Mouse (Mus musculus) heart, postnatal 0 days (tissue): ENCODE data around the gene Scel. TPM values are rescaled to one million over a fixed set of nuclear protein-coding genes. Genes with fewer than 3 reads are reported as not detected.
A peak's percentile ranks its signal among the peaks of the same experiment; 100 is the strongest.

Experiments
- ATAC-seq: fragments of 200-750 bp; cut with Nextera tagmentation; 2 replicates; pipeline ENCODE4 v1.8.0; 2017; ENCODE audit warnings: low read depth, moderate number of reproducible peaks, moderate library complexity; ENCODE audit not compliant: insufficient read depth
- DNase-seq: peaks from one replicate; pipeline ENCODE4 v3.0.0-alpha.2; 2016; ENCODE audit warnings: low spot score
- H3K27ac ChIP-seq: fragments of 300-500 bp; sonication (generic); 2 replicates; pipeline ENCODE4 v1.5.1; 2014; ENCODE audit warnings: low read depth, mild to moderate bottlenecking
- H3K27me3 ChIP-seq: fragments of 300-500 bp; sonication (generic); 2 replicates; pipeline ENCODE4 v1.6.1; 2014; ENCODE audit warnings: low read length, mixed read lengths; ENCODE audit not compliant: control insufficient read depth, insufficient read depth
- H3K36me3 ChIP-seq: fragments of 300-500 bp; sonication (generic); replicated peaks from 2 replicates; pipeline ENCODE4 v1.6.1; 2014; ENCODE audit warnings: low read length, mixed read lengths; ENCODE audit not compliant: control insufficient read depth, insufficient read depth
- H3K4me1 ChIP-seq: fragments of 300-500 bp; sonication (generic); 2 replicates; pipeline ENCODE4 v1.6.1; 2014; ENCODE audit warnings: antibody characterized with exemption; ENCODE audit not compliant: control insufficient read depth, insufficient read depth
- H3K4me2 ChIP-seq: fragments of 300-500 bp; sonication (generic); 2 replicates; pipeline ENCODE4 v1.6.1; 2014; ENCODE audit warnings: low read depth, mild to moderate bottlenecking, low read length, moderate library complexity
- H3K4me3 ChIP-seq: fragments of 300-500 bp; sonication (generic); 2 replicates; pipeline ENCODE4 v1.5.1; 2014; ENCODE audit warnings: low read depth, low read length
- H3K9ac ChIP-seq: fragments of 300-500 bp; sonication (generic); replicated peaks from 2 replicates; pipeline ENCODE4 v1.6.1; 2014; ENCODE audit warnings: low read depth, low read length, mixed read lengths
- H3K9me3 ChIP-seq: fragments of 300-500 bp; sonication (generic); replicated peaks from 2 replicates; pipeline ENCODE4 v1.6.1; 2016; ENCODE audit warnings: low read length; ENCODE audit not compliant: control insufficient read depth
- CTCF ChIP-seq: IDR thresholded peaks from 2 replicates; pipeline ENCODE4 v1.5.1; 2016; ENCODE audit warnings: antibody characterized with exemption, control low read depth, low read depth
- EP300 ChIP-seq: IDR thresholded peaks from 2 replicates; pipeline ENCODE4 v1.6.1; 2016; ENCODE audit warnings: antibody characterized with exemption, low read depth
- WGBS: fragments of 180-500 bp; shearing (Covaris S2); extraction: QIAGEN DNeasy Blood & Tissue Kit; methylation state at CpG from one replicate; pipeline ENCODE4 v1.1.7; 2014; 5-methylcytosine and 5-hydroxymethylcytosine counted together
- polyA plus RNA-seq: library from polyadenylated mRNA; unstranded; fragments of >200 nt; fragmentation: Nextera tagmentation; extraction: Ambion mirVana; gene quantifications from 2 replicates; pipeline ENCODE4 v1.2.1, GENCODE M21; 2015
- total RNA-seq: library from RNA; depleted of rRNA; stranded (reverse); fragments of >200 nt; gene quantifications from 2 replicates; pipeline ENCODE4 v1.2.3, GENCODE M21; 2014; ENCODE audit warnings: low replicate concordance

The Scel gene
- total and polyA plus RNA-seq, 2 experiments from 2014 or later, result 0.14 to 2.7 TPM

- no peak overlapping the region for H3K27ac ChIP-seq
- 43% methylated on average over 4 of the region's 4 CpGs for WGBS
- TF ChIP-seq EP300 (no peak), CTCF (no peak)
Observed at GRCm38 (mm10) chr14:103543304-103544079, 30.4 kb downstream of the Scel start.

GRCm38 (mm10) chr14:103545734-103546133 is 32.6 kb downstream of the Scel start:
- DNase-seq (no peak), ATAC-seq (no peak)
- H3K27me3 ChIP-seq, result no peaks in the 10 kb centered on the region
- no peaks in the 10 kb centered on the region for H3K36me3 ChIP-seq
- H3K4me3 ChIP-seq, result no peak overlapping the region
- no peak overlapping the region for H3K27ac ChIP-seq
- no peak overlapping the region for H3K4me2 ChIP-seq
- WGBS, result 59% methylated on average over 8 of the region's 8 CpGs
- no peaks in the 10 kb centered on the region for H3K4me1 ChIP-seq
- TF ChIP-seq CTCF, result no peak
- no peak for TF ChIP-seq EP300
- no peak overlapping the region for H3K9ac ChIP-seq
- H3K9me3 ChIP-seq, result no peaks in the 10 kb centered on the region

More at GRCm38 (mm10) chr14:103543304-103544079, 30.4 kb downstream of the Scel start:
- H3K27me3 ChIP-seq, result no peaks in the 10 kb centered on the region
- H3K9me3 ChIP-seq, result no peaks in the 10 kb centered on the region
- DNase-seq (no peak), ATAC-seq (no peak)
- no peaks in the 10 kb centered on the region for H3K4me1 ChIP-seq
- no peak overlapping the region for H3K4me3 ChIP-seq
- no peaks in the 10 kb centered on the region for H3K36me3 ChIP-seq
- H3K4me2 ChIP-seq, result no peak overlapping the region
- no peak overlapping the region for H3K9ac ChIP-seq

- WGBS, result 72% methylated on average over 12 of the region's 12 CpGs
- Histone ChIP-seq H3K27me3 (no peaks in the 10 kb centered on the region), H3K4me3 (no peak overlapping the region), H3K27ac (no peak overlapping the region), H3K9ac (no peak overlapping the region), H3K9me3 (no peaks in the 10 kb centered on the region), H3K36me3 (no peaks in the 10 kb centered on the region), H3K4me2 (no peak overlapping the region), H3K4me1 (no peaks in the 10 kb centered on the region)
- ATAC-seq (no peak), DNase-seq (no peak)
- TF ChIP-seq CTCF, result no peak
- no peak for TF ChIP-seq EP300
Observed at GRCm38 (mm10) chr14:103546246-103546645, 33.1 kb downstream of the Scel start.

GRCm38 (mm10) chr14:103548220-103548619 is 35.1 kb downstream of the Scel start:
- Histone ChIP-seq H3K4me3 (no peak overlapping the region), H3K27me3 (no peaks in the 10 kb centered on the region), H3K4me2 (no peak overlapping the region), H3K4me1 (no peaks in the 10 kb centered on the region), H3K27ac (no peak overlapping the region), H3K36me3 (no peaks in the 10 kb centered on the region), H3K9me3 (no peaks in the 10 kb centered on the region), H3K9ac (no peak overlapping the region)
- 73% methylated on average over 6 of the region's 6 CpGs for WGBS
- ATAC-seq, result no peak
- TF ChIP-seq CTCF (no peak), EP300 (no peak)
- no peak for DNase-seq

GRCm38 (mm10) chr14:103550480-103550879 is 37.3 kb downstream of the Scel start:
- 11% methylated on average over 8 of the region's 8 CpGs for WGBS
- no peaks in the 10 kb centered on the region for H3K4me1 ChIP-seq
- no peak overlapping the region for H3K27ac ChIP-seq
- no peak overlapping the region for H3K4me2 ChIP-seq
- H3K9me3 ChIP-seq, result no peaks in the 10 kb centered on the region
- ATAC-seq (0 out of 2 replicates have a peak, but pooled peaks have one; percentile 24), DNase-seq (peak; percentile 60)
- no peaks in the 10 kb centered on the region for H3K36me3 ChIP-seq
- no peak overlapping the region for H3K9ac ChIP-seq
- TF ChIP-seq EP300 (no peak), CTCF (peak; percentile 89)
- H3K4me3 ChIP-seq, result no peak overlapping the region
- H3K27me3 ChIP-seq, result no peaks in the 10 kb centered on the region
